Mouse (Mus musculus) intestine, postnatal 0 days (tissue): ENCODE results near the gene Srsf3. TPM values are rescaled to one million over a fixed set of nuclear protein-coding genes. Genes with fewer than 3 reads are reported as not detected.

ENCODE experiments used
- ATAC-seq: fragments of 200-750 bp; cut with Nextera tagmentation; 2 replicates; pipeline ENCODE4 v1.8.0; 2017; ENCODE audit warnings: mild to moderate bottlenecking, moderate TSS enrichment, moderate library complexity
- H3K27ac ChIP-seq: fragments of 300-500 bp; sonication (generic); 2 replicates; pipeline ENCODE4 v1.5.1; 2014; ENCODE audit warnings: mild to moderate bottlenecking, low read depth, low read length, moderate library complexity
- H3K27me3 ChIP-seq: fragments of 300-500 bp; sonication (generic); replicated peaks from 2 replicates; pipeline ENCODE4 v1.6.1; 2014; ENCODE audit warnings: low read length, mixed read lengths; ENCODE audit not compliant: control insufficient read depth, insufficient read depth
- H3K36me3 ChIP-seq: fragments of 300-500 bp; sonication (generic); 2 replicates; pipeline ENCODE4 v1.6.1; 2014; ENCODE audit warnings: mild to moderate bottlenecking, moderate library complexity; ENCODE audit not compliant: control insufficient read depth, insufficient read depth
- H3K4me1 ChIP-seq: fragments of 300-500 bp; sonication (generic); replicated peaks from 2 replicates; pipeline ENCODE4 v1.6.1; 2014; ENCODE audit warnings: antibody characterized with exemption, low read length, mixed read lengths; ENCODE audit not compliant: control insufficient read depth, insufficient read depth
- H3K4me2 ChIP-seq: fragments of 300-500 bp; sonication (generic); replicated peaks from 2 replicates; pipeline ENCODE4 v1.6.1; 2014; ENCODE audit warnings: low read depth, mild to moderate bottlenecking, moderate library complexity
- H3K4me3 ChIP-seq: fragments of 300-500 bp; sonication (generic); 2 replicates; pipeline ENCODE4 v1.5.1; 2014; ENCODE audit warnings: low read depth, low read length
- H3K9ac ChIP-seq: fragments of 300-500 bp; sonication (generic); 2 replicates; pipeline ENCODE4 v1.6.1; 2014; ENCODE audit warnings: mild to moderate bottlenecking, low read depth, low read length
- H3K9me3 ChIP-seq: fragments of 300-500 bp; sonication (generic); 2 replicates; pipeline ENCODE4 v1.6.1; 2016; ENCODE audit warnings: mixed run types; ENCODE audit not compliant: control insufficient read depth
- CTCF ChIP-seq: sonication (generic); IDR thresholded peaks from 2 replicates; pipeline ENCODE4 v1.5.1; 2016; ENCODE audit warnings: low read depth, mild to moderate bottlenecking, control low read depth, antibody characterized with exemption, moderate library complexity
- WGBS: fragments of 180-500 bp; shearing (Covaris S2); extraction: QIAGEN DNeasy Blood & Tissue Kit; methylation state at CpG from one replicate; pipeline ENCODE4 v1.1.7; 2014; 5-methylcytosine and 5-hydroxymethylcytosine counted together
- polyA plus RNA-seq: library from polyadenylated mRNA; unstranded; fragments of >200 nt; fragmentation: Nextera tagmentation; extraction: Ambion mirVana; gene quantifications from 2 replicates; pipeline ENCODE4 v1.2.1, GENCODE M21; 2015

Srsf3 gene
- polyA plus RNA-seq, 1 experiment from 2014 or later, result 257 TPM

GRCm38 (mm10) chr17:29043583-29043982, 11.2 kb downstream of the Srsf3 start:
- peaks cover 69% of the 10 kb centered on the region for H3K36me3 ChIP-seq
- 81% methylated on average over 3 of the region's 3 CpGs for WGBS
- H3K4me1 ChIP-seq, result no peaks in the 10 kb centered on the region
- H3K4me3 ChIP-seq, result no peak overlapping the region
- no peak for TF ChIP-seq CTCF
- ATAC-seq, result no peak
- H3K27ac ChIP-seq, result no peak overlapping the region
- H3K9ac ChIP-seq, result no peak overlapping the region
- no peak overlapping the region for H3K4me2 ChIP-seq
- H3K27me3 ChIP-seq, result no peaks in the 10 kb centered on the region
- no peaks in the 10 kb centered on the region for H3K9me3 ChIP-seq

DNA sequence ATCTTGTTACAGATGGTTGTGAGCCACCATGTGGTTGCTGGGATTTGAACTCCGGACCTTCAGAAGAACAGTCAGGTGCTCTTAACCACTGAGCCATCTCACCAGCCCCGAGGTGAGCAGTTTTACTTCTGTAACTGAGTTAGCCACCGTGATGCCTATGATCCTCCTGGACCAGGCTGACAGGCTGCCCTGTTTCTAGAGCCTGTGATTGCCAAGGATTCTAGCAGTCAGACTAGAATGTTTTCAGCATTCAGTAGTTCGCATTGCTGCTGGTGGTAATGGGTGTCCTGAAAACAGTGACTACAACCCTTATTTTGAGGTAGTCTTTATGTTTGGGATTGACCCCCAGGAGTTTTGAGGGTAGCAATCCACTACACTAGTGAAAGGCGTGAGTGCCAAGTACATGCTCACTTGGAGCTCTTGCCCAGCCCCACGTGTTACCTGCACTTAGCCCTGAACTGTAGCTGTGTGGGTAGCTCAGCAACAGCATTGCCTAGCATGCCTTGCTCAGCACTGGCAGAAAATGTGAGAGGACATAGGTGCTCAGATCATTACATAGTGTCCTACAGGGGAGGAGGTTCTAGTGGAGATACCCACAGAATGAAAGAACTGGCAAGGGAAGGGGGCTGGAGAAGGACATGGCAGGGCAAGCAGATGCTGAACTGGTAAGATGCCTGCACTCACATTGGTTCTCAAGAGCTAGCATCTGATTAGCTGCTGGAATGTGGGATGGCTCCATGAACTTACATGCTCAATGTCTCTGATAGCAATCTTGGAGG, 11.9 kb downstream of the Srsf3 start:
- no peak for TF ChIP-seq CTCF
- H3K27me3 ChIP-seq, result no peaks in the 10 kb centered on the region
- H3K27ac ChIP-seq, result no peak overlapping the region
- no peaks in the 10 kb centered on the region for H3K4me1 ChIP-seq
- WGBS, result 78% methylated on average over 6 of the region's 6 CpGs
- ATAC-seq, result no peak
- no peak overlapping the region for H3K4me2 ChIP-seq
- H3K36me3 ChIP-seq, result peaks cover 62% of the 10 kb centered on the region
- no peak overlapping the region for H3K9ac ChIP-seq
- H3K4me3 ChIP-seq, result no peak overlapping the region
- H3K9me3 ChIP-seq, result no peaks in the 10 kb centered on the region

DNA sequence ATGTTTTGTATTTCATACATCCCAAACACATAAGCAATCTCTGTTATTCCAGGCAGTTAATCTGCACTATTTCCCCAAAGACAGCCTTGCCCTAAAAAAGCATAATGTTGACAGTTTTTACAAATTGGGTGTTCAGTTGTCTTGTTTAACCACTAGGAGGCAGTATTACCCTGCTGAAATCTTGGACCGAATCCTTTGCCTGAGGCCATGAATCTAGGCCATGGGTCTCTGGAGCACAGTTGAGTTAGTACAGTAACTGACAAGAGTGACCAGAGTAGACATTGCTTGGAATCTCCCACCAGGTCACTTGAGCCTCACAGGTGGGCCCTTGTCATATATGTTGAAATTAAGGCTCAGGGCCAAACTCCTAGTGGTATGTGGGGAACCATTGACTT, 12.5 kb downstream of the Srsf3 start:
- 44% methylated on average over 1 of the region's 1 CpGs for WGBS
- Histone ChIP-seq H3K4me1 (no peaks in the 10 kb centered on the region), H3K27me3 (no peaks in the 10 kb centered on the region), H3K9me3 (no peaks in the 10 kb centered on the region), H3K4me3 (no peak overlapping the region), H3K9ac (no peak overlapping the region), H3K36me3 (peaks cover 56% of the 10 kb centered on the region), H3K27ac (peak overlapping the region; percentile 57; the same call in 1 of the 2 replicates), H3K4me2 (no peak overlapping the region)
- no peak for ATAC-seq
- peak; percentile 89 for TF ChIP-seq CTCF

DNA sequence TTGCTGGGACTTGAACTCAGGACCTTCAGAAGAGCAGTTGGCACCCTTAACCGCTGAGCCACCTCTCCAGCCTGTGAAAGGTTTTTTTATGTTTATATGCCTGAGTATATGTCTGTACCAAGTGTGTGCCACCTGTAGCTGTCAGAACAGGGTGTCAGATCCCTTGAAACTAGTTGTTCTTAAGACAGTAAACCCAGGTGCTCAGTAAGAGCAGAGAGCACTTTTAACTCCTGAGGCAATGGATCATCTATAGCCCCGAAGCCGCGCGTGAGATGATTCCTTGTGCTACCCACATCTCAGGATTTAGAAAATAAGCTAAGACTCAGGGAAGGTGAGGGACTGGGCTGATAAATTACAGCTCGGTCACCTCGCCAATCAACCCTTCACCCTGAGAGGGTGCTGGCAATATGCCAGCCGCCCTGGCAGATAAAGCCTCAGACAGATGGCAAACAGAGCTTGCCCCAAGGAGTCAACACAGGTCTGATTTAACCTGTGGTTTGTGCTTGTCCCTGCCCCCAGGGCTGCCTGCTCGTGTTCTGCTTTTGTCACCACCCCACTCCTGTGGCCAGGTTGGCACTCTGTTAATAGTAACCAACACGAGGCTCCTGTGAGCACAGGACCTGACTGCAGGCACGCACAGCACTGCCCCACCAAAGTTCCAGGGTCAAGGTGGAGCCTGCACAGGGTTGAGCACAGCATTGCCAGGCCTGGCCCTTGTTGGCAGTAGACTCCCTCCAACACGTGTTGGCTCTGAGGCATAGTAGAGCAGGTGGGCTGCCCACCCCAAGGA, 13.5 kb downstream of the Srsf3 start:
- TF ChIP-seq CTCF, result no peak
- peak; percentile 48 for ATAC-seq
- Histone ChIP-seq H3K36me3 (peaks cover 46% of the 10 kb centered on the region), H3K27me3 (no peaks in the 10 kb centered on the region), H3K4me2 (no peak overlapping the region), H3K27ac (peak overlapping the region; percentile 57; the same call in 1 of the 2 replicates), H3K9ac (no peak overlapping the region), H3K9me3 (no peaks in the 10 kb centered on the region), H3K4me1 (no peaks in the 10 kb centered on the region), H3K4me3 (no peak overlapping the region)
- 38% methylated on average over 12 of the region's 12 CpGs for WGBS

DNA sequence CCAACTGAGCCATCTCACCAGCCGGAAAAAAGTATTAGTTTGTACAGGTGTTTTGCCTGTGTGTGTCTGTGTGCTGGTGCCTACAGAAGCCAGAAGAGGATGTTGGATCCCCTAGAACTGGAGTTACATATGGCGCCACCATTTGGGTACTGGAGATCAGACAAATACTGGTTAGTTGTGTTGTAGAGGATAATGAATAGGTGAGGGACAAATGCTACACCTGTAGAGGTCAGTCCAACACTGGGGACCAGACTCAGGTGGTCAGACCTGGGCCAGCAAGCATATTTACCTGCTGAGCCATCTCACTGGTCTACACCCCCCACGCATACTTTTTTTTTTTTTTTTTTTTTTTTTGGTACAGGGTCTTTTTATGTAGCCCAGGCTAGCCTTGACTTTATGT, 14.4 kb downstream of the Srsf3 start:
- WGBS, result 72% methylated on average over 3 of the region's 3 CpGs
- ATAC-seq, result no peak
- peaks cover 45% of the 10 kb centered on the region for H3K36me3 ChIP-seq
- no peak overlapping the region for H3K9ac ChIP-seq
- no peaks in the 10 kb centered on the region for H3K4me1 ChIP-seq
- no peak overlapping the region for H3K4me2 ChIP-seq
- H3K27me3 ChIP-seq, result no peaks in the 10 kb centered on the region
- H3K4me3 ChIP-seq, result no peak overlapping the region
- no peak overlapping the region for H3K27ac ChIP-seq
- peak; percentile 16; the same call in 1 of the 2 replicates for TF ChIP-seq CTCF
- no peaks in the 10 kb centered on the region for H3K9me3 ChIP-seq

- H3K27me3 ChIP-seq, result no peaks in the 10 kb centered on the region
- no peaks in the 10 kb centered on the region for H3K9me3 ChIP-seq
- H3K4me3 ChIP-seq, result no peak overlapping the region
- no peak overlapping the region for H3K27ac ChIP-seq
- 73% methylated on average over 3 of the region's 3 CpGs for WGBS
- no peak overlapping the region for H3K4me2 ChIP-seq
- H3K36me3 ChIP-seq, result peaks cover 36% of the 10 kb centered on the region
- no peak overlapping the region for H3K9ac ChIP-seq
- no peaks in the 10 kb centered on the region for H3K4me1 ChIP-seq
- no peak; the same call in 1 of the 2 replicates for TF ChIP-seq CTCF
- ATAC-seq, result no peak
Measured at GRCm38 (mm10) chr17:29047697-29048514, 15.5 kb downstream of the Srsf3 start.
